Mouse (Mus musculus) limb, embryonic 15.5 days (tissue): ENCODE results near the gene Cdh19. TPM values are rescaled to one million over a fixed set of nuclear protein-coding genes. Genes with fewer than 3 reads are reported as not detected.

Source experiments
- ATAC-seq: fragments of 200-750 bp; cut with Nextera tagmentation; 2 replicates; pipeline ENCODE4 v1.8.0; 2017; ENCODE audit warnings: low read depth, moderate TSS enrichment; ENCODE audit not compliant: insufficient number of reproducible peaks, low FRiP score, low TSS enrichment
- H3K27ac ChIP-seq: fragments of 300-500 bp; sonication (generic); 2 replicates; pipeline ENCODE4 v1.5.1; 2015; ENCODE audit warnings: moderate library complexity, mild to moderate bottlenecking, inconsistent platforms
- H3K27me3 ChIP-seq: fragments of 300-500 bp; sonication (generic); 2 replicates; pipeline ENCODE4 v1.6.1; 2015; ENCODE audit warnings: inconsistent platforms
- H3K36me3 ChIP-seq: fragments of 300-500 bp; sonication (generic); 2 replicates; pipeline ENCODE4 v1.6.1; 2015; ENCODE audit warnings: inconsistent platforms
- H3K4me1 ChIP-seq: fragments of 300-500 bp; sonication (generic); 2 replicates; pipeline ENCODE4 v1.6.1; 2015; ENCODE audit warnings: inconsistent platforms
- H3K4me2 ChIP-seq: fragments of 300-500 bp; sonication (generic); 2 replicates; pipeline ENCODE4 v1.6.1; 2015; ENCODE audit warnings: mild to moderate bottlenecking, inconsistent platforms
- H3K4me3 ChIP-seq: fragments of 300-500 bp; sonication (generic); 2 replicates; pipeline ENCODE4 v1.5.1; 2015; ENCODE audit warnings: mild to moderate bottlenecking, inconsistent platforms
- H3K9ac ChIP-seq: fragments of 300-500 bp; sonication (generic); 2 replicates; pipeline ENCODE4 v1.6.1; 2015; ENCODE audit warnings: inconsistent platforms
- H3K9me3 ChIP-seq: fragments of 300-500 bp; sonication (generic); 2 replicates; pipeline ENCODE4 v1.6.1; 2016; ENCODE audit warnings: inconsistent platforms
- WGBS: fragments of 180-500 bp; shearing (Covaris S2); methylation state at CpG from one replicate; pipeline ENCODE4 v1.1.7; 2015; 5-methylcytosine and 5-hydroxymethylcytosine counted together
- polyA plus RNA-seq: library from polyadenylated mRNA; unstranded; fragments of >200 nt; fragmentation: Nextera tagmentation; extraction: Ambion mirVana; gene quantifications from 2 replicates; pipeline ENCODE4 v1.2.1, GENCODE M21; 2015

Gene Cdh19
- 0.83 and 1.3 TPM in 2 replicates for polyA plus RNA-seq

DNA sequence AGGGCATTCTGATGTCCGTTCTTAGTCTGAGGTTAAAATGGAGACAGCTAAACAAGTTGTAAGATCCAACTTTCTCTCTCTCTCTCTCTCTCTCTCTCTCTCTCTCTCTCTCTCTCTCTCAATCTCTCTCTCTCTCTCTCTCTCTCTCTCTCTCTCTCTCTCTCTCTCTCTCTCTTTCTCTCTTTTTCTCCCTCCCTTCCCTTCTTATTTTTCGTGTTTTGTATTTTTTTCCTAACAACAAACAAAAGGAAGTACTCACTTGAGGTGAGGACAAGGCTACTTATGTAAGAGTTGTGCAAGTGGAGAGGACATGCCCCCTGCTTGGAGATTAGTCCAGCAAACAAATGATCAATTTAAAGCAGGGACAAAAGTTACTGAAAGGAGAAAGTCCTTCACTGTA lies at the start of gene Cdh19:
Gene Cdh19, minus strand, starts transcription at position 101 of the 400 bp plus-strand sequence.
- no peak for ATAC-seq
- 50% methylated on average over 2 of the region's 2 CpGs for WGBS
- Histone ChIP-seq H3K36me3 (no peaks in the 10 kb centered on the region), H3K27me3 (no peaks in the 10 kb centered on the region), H3K9ac (no peak within 1 kb of the TSS), H3K27ac (no peak within 1 kb of the TSS), H3K9me3 (no peaks in the 10 kb centered on the region), H3K4me2 (no peak within 1 kb of the TSS), H3K4me1 (no peaks in the 10 kb centered on the region), H3K4me3 (no peak within 1 kb of the TSS)

GRCm38 (mm10) chr1:111020434-111021060 lies 43.2 kb upstream of the Cdh19 start:
- no peak for ATAC-seq
- H3K4me3 ChIP-seq = no peak overlapping the region
- H3K9me3 ChIP-seq = no peaks in the 10 kb centered on the region
- H3K4me1 ChIP-seq = no peaks in the 10 kb centered on the region
- no peak overlapping the region for H3K9ac ChIP-seq
- no peaks in the 10 kb centered on the region for H3K27me3 ChIP-seq
- no peak overlapping the region for H3K27ac ChIP-seq
- H3K36me3 ChIP-seq = no peaks in the 10 kb centered on the region
- H3K4me2 ChIP-seq = no peak overlapping the region
- WGBS = 29% methylated on average over 3 of the region's 3 CpGs

GRCm38 (mm10) chr1:111017640-111018039 lies 40.3 kb upstream of the Cdh19 start:
- Histone ChIP-seq H3K4me3 (no peak overlapping the region), H3K9ac (no peak overlapping the region), H3K4me1 (no peaks in the 10 kb centered on the region), H3K27me3 (no peaks in the 10 kb centered on the region), H3K4me2 (no peak overlapping the region), H3K9me3 (no peaks in the 10 kb centered on the region), H3K36me3 (no peaks in the 10 kb centered on the region), H3K27ac (no peak overlapping the region)
- ATAC-seq = no peak

GRCm38 (mm10) chr1:110989824-110990223 lies 12.4 kb upstream of the Cdh19 start:
- no peaks in the 10 kb centered on the region for H3K9me3 ChIP-seq
- no peak overlapping the region for H3K27ac ChIP-seq
- no peak overlapping the region for H3K9ac ChIP-seq
- H3K4me1 ChIP-seq = no peaks in the 10 kb centered on the region
- H3K27me3 ChIP-seq = no peaks in the 10 kb centered on the region
- no peak for ATAC-seq
- no peak overlapping the region for H3K4me3 ChIP-seq
- H3K4me2 ChIP-seq = no peak overlapping the region
- no peaks in the 10 kb centered on the region for H3K36me3 ChIP-seq

DNA sequence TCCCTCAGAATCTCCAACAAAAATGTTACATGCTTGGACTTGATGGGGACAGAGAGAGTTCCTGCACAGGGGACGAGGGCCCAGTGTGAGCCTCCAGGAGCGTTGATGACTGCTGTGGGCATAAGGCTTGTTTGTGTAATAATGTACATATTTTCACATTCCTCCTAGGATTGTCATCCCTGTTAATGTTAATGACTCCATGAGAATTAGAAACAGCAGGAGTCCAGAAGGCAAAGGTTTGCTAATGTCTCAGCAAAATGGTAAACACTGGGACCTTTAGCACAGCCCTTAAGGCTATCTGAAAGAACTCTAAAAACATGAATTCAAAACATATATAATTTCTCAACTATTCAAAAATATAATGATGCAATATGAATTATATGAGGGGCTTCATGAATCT lies 8.2 kb downstream of the Cdh19 start:
- no peak overlapping the region for H3K4me3 ChIP-seq
- ATAC-seq = no peak
- no peak overlapping the region for H3K9ac ChIP-seq
- no peaks in the 10 kb centered on the region for H3K36me3 ChIP-seq
- no peak overlapping the region for H3K4me2 ChIP-seq
- H3K9me3 ChIP-seq = no peaks in the 10 kb centered on the region
- no peak overlapping the region for H3K27ac ChIP-seq
- no peaks in the 10 kb centered on the region for H3K27me3 ChIP-seq
- 58% methylated on average over 2 of the region's 2 CpGs for WGBS
- no peaks in the 10 kb centered on the region for H3K4me1 ChIP-seq

GRCm38 (mm10) chr1:110909752-110910151 lies 67.6 kb downstream of the Cdh19 start:
- no peak for ATAC-seq
- 78% methylated on average over 1 of the region's 1 CpGs for WGBS
- no peaks in the 10 kb centered on the region for H3K9me3 ChIP-seq

GRCm38 (mm10) chr1:110909218-110909617 lies 68.2 kb downstream of the Cdh19 start:
- Histone ChIP-seq H3K27me3 (no peaks in the 10 kb centered on the region), H3K4me3 (no peak overlapping the region), H3K4me1 (no peaks in the 10 kb centered on the region), H3K36me3 (no peaks in the 10 kb centered on the region), H3K9me3 (no peaks in the 10 kb centered on the region), H3K9ac (no peak overlapping the region), H3K4me2 (no peak overlapping the region), H3K27ac (no peak overlapping the region)
- no peak for ATAC-seq
- 49% methylated on average over 1 of the region's 1 CpGs for WGBS

More at GRCm38 (mm10) chr1:110909752-110910151, 67.6 kb downstream of the Cdh19 start:
- Histone ChIP-seq H3K4me3 (no peak overlapping the region), H3K36me3 (no peaks in the 10 kb centered on the region), H3K27me3 (no peaks in the 10 kb centered on the region), H3K4me2 (no peak overlapping the region), H3K9ac (no peak overlapping the region), H3K27ac (no peak overlapping the region), H3K4me1 (no peaks in the 10 kb centered on the region)

GRCm38 (mm10) chr1:110904266-110904665 lies 73.1 kb downstream of the Cdh19 start:
- WGBS = 86% methylated on average over 2 of the region's 2 CpGs
- Histone ChIP-seq H3K36me3 (no peaks in the 10 kb centered on the region), H3K4me3 (no peak overlapping the region), H3K4me1 (no peaks in the 10 kb centered on the region), H3K4me2 (no peak overlapping the region), H3K9ac (no peak overlapping the region), H3K27ac (no peak overlapping the region), H3K9me3 (no peaks in the 10 kb centered on the region), H3K27me3 (no peaks in the 10 kb centered on the region)
- no peak for ATAC-seq
